In the genomic region with DNA sequence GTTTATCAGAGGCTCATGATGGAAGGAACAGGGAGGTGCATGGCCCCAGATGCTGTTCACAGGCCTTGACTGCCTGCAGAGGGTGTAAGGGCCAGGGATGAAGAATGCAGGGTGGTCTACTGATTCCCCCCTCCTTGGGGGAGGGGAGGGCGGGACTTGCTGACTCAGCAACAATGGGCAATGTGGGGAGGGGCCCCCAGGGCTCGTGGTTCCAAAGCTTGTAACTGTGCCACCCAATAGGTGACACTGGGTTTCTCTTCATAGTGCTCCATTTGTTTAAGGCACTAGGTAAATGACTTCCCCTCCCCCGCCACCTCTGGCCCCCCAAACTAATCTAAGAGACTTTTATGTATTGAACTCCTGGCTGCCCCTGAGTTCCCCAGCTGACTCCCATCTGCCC, we compare ENCODE assay signal across 9 mouse cellular contexts. TPM values are rescaled to one million over a fixed set of nuclear protein-coding genes. Genes with fewer than 3 reads are reported as not detected.
DNase-seq lines count a peak whose midpoint lies in the region; ATAC-seq and TF ChIP-seq lines count a peak whose summit lies in the region.
"Had no signal": no experiment of that assay in that cellular context is flagged by ENCODE, and none has a peak within 500 bp of the region (broad histone marks: within the 10 kb centered on the region; RNA-seq: fewer than 3 reads in every experiment).

No protein-coding gene starts in this region.

- H3K36me3 ChIP-seq in heart, embryonic 13.5 days = peaks cover 21% of the 10 kb centered on the region
- H3K36me3 ChIP-seq in ES-Bruce4 (ENCODE audit: control insufficient read depth, insufficient read depth, low read length, poor library complexity, severe bottlenecking) = peaks cover 43% of the 10 kb centered on the region
- no peaks in the 10 kb centered on the region for H3K36me3 ChIP-seq in forebrain, postnatal 0 days (ENCODE audit: insufficient read depth)
- peaks cover 59% of the 10 kb centered on the region for H3K36me3 ChIP-seq in liver, embryonic 15.5 days (replicated peaks)

- no peak for ATAC-seq in heart, embryonic 13.5 days (ENCODE audit: extremely low read depth, insufficient number of reproducible peaks, low FRiP score, low TSS enrichment)
- no peak for ATAC-seq in forebrain, postnatal 0 days
- ATAC-seq in liver, embryonic 15.5 days (ENCODE audit: insufficient read depth) = no peak
- ATAC-seq in activated CD4-positive, CD25-positive, alpha-beta regulatory T cell, adult 4 months = no peak

- intact Hi-C loops in left cerebral cortex, postnatal 25 days (cut with DNase I) = no loop called here

- 55% methylated on average over 3 of the region's 3 CpGs for WGBS in heart, embryonic 13.5 days
- WGBS in forebrain, postnatal 0 days = 58% methylated on average over 3 of the region's 3 CpGs
- WGBS in liver, embryonic 15.5 days (ENCODE audit: insufficient replicate concordance) = 20% methylated on average over 3 of the region's 3 CpGs

- H3K27ac ChIP-seq in heart, embryonic 13.5 days (replicated peaks) = no peak overlapping the region
- no peak overlapping the region for H3K27ac ChIP-seq in ES-Bruce4 (ENCODE audit: insufficient read depth, low read length)
- H3K27ac ChIP-seq in forebrain, postnatal 0 days (ENCODE audit: low read depth, low read length) = no peak overlapping the region
- peak overlapping the region; percentile 86 for H3K27ac ChIP-seq in liver, embryonic 15.5 days (replicated peaks)
- H3K27ac ChIP-seq: heart, adult 2 months had no signal

- TF ChIP-seq EP300 in ES-Bruce4 (IDR thresholded peaks at IDR 0.05; ENCODE audit: insufficient read depth, low read depth, low read length) = no peak

- H3K9me3 ChIP-seq in heart, embryonic 13.5 days = no peaks in the 10 kb centered on the region
- H3K9me3 ChIP-seq in ES-Bruce4 (replicated peaks; ENCODE audit: control insufficient read depth, insufficient read depth, low read length, poor library complexity, severe bottlenecking) = no peaks in the 10 kb centered on the region
- no peaks in the 10 kb centered on the region for H3K9me3 ChIP-seq in forebrain, postnatal 0 days (ENCODE audit: low read length)
- H3K9me3 ChIP-seq in liver, embryonic 15.5 days (replicated peaks) = no peaks in the 10 kb centered on the region

- H3K27me3 ChIP-seq in heart, embryonic 13.5 days (replicated peaks) = no peaks in the 10 kb centered on the region
- H3K27me3 ChIP-seq in ES-Bruce4 (ENCODE audit: control insufficient read depth, insufficient read depth, low read length, poor library complexity, severe bottlenecking) = no peaks in the 10 kb centered on the region
- no peaks in the 10 kb centered on the region for H3K27me3 ChIP-seq in forebrain, postnatal 0 days (ENCODE audit: insufficient read depth, low read length)
- no peaks in the 10 kb centered on the region for H3K27me3 ChIP-seq in liver, embryonic 15.5 days

- peak overlapping the region; percentile 90 for H3K9ac ChIP-seq in heart, embryonic 13.5 days
- no peak overlapping the region for H3K9ac ChIP-seq in ES-Bruce4 (ENCODE audit: low read depth, poor library complexity, severe bottlenecking)
- H3K9ac ChIP-seq in forebrain, postnatal 0 days = peak overlapping the region; percentile 59; the same call in 1 of the 2 replicates
- peak overlapping the region; percentile 96 for H3K9ac ChIP-seq in liver, embryonic 15.5 days

- no peak for TF ChIP-seq CTCF in ES-Bruce4 (IDR thresholded peaks at IDR 0.05; ENCODE audit: low read depth, low read length)
- no peak for TF ChIP-seq CTCF in forebrain, postnatal 0 days (IDR thresholded peaks at IDR 0.05; ENCODE audit: low read depth)

- peak overlapping the region; percentile 89 for H3K4me3 ChIP-seq in heart, embryonic 13.5 days
- peak overlapping the region; percentile 90 for H3K4me3 ChIP-seq in ES-Bruce4 (ENCODE audit: low read depth, low read length)
- peak overlapping the region; percentile 81 for H3K4me3 ChIP-seq in forebrain, postnatal 0 days (ENCODE audit: low read depth, low read length)
- H3K4me3 ChIP-seq in liver, embryonic 15.5 days (replicated peaks) = peak overlapping the region; percentile 92
- H3K4me3 ChIP-seq: heart, adult 2 months had no signal

- no peak for TF ChIP-seq POLR2A in ES-Bruce4 (IDR thresholded peaks at IDR 0.05; ENCODE audit: insufficient read depth, low read length)

- H3K4me1 ChIP-seq in heart, embryonic 13.5 days = peaks cover 81% of the 10 kb centered on the region
- peaks cover 9% of the 10 kb centered on the region for H3K4me1 ChIP-seq in ES-Bruce4 (ENCODE audit: control insufficient read depth, insufficient read depth, low read length)
- H3K4me1 ChIP-seq in forebrain, postnatal 0 days (ENCODE audit: insufficient read depth) = peaks cover 30% of the 10 kb centered on the region
- peaks cover 82% of the 10 kb centered on the region for H3K4me1 ChIP-seq in liver, embryonic 15.5 days (replicated peaks)

- H3K4me2 ChIP-seq in heart, embryonic 13.5 days = peak overlapping the region; percentile 99
- peak overlapping the region; percentile 73 for H3K4me2 ChIP-seq in forebrain, postnatal 0 days (ENCODE audit: low read depth)
- peak overlapping the region; percentile 89 for H3K4me2 ChIP-seq in liver, embryonic 15.5 days

- no peak for DNase-seq in heart, adult 9 months (ENCODE audit: low spot score in 2 of 2)
- no peak for DNase-seq in forebrain, postnatal 0 days
- DNase-seq in left cerebral cortex, postnatal 25 days (ENCODE audit: low spot score in 2 of 2) = no peak
- no peak for DNase-seq in retina, postnatal 1 day

RNA-seq across cellular contexts. Expression of a gene that starts 2.5 kb away (rescaled TPM):
- 4.2 and 4.4 TPM in 2 replicates for polyA plus RNA-seq in heart, embryonic 13.5 days (2015; fragmentation: Nextera tagmentation; extraction: Ambion mirVana)
- polyA plus RNA-seq in ES-Bruce4 (2011; ENCODE audit: insufficient read depth, insufficient read length, low read depth, missing spikeins) = 75.6 and 79.2 TPM in 2 replicates
- 52.5 and 61.1 TPM in 2 replicates for total RNA-seq in forebrain, postnatal 0 days (2014; rRNA removed)
- 13.9 and 16.6 TPM in 2 replicates for polyA plus RNA-seq in forebrain, postnatal 0 days (2015; fragmentation: Nextera tagmentation; extraction: Ambion mirVana)
- polyA plus RNA-seq in liver, embryonic 15.5 days (2015; fragmentation: Nextera tagmentation; extraction: Ambion mirVana) = 13.2 and 17.4 TPM in 2 replicates
- polyA plus RNA-seq in activated CD4-positive, CD25-positive, alpha-beta regulatory T cell, adult 4 months (2017; shearing (Covaris generic)) = 1 to 10 TPM; 2.8 to 3.8 TPM
- total RNA-seq in left cerebral cortex, postnatal 25 days (2021) = 10 to 100 TPM; 57.7 to 57.9 TPM
